Mouse (Mus musculus) lung, embryonic 15.5 days (tissue): ENCODE measurements around the gene Ano9. TPM values are rescaled to one million over a fixed set of nuclear protein-coding genes. Genes with fewer than 3 reads are reported as not detected.

Experiments
- ATAC-seq: fragments of 200-750 bp; cut with Nextera tagmentation; 2 replicates; pipeline ENCODE4 v1.8.0; 2017; ENCODE audit warnings: moderate number of reproducible peaks, borderline replicate concordance; ENCODE audit not compliant: low FRiP score, low TSS enrichment; ENCODE audit errors: extremely low read depth
- H3K27ac ChIP-seq: fragments of 300-500 bp; sonication (generic); 2 replicates; pipeline ENCODE4 v1.5.1; 2015; ENCODE audit warnings: moderate library complexity, mild to moderate bottlenecking, inconsistent platforms
- H3K27me3 ChIP-seq: fragments of 300-500 bp; sonication (generic); 2 replicates; pipeline ENCODE4 v1.6.1; 2015; ENCODE audit warnings: inconsistent platforms
- H3K36me3 ChIP-seq: fragments of 300-500 bp; sonication (generic); 2 replicates; pipeline ENCODE4 v1.6.1; 2015; ENCODE audit warnings: inconsistent platforms
- H3K4me1 ChIP-seq: fragments of 300-500 bp; sonication (generic); 2 replicates; pipeline ENCODE4 v1.6.1; 2015; ENCODE audit warnings: inconsistent platforms
- H3K4me2 ChIP-seq: fragments of 300-500 bp; sonication (generic); 2 replicates; pipeline ENCODE4 v1.6.1; 2015; ENCODE audit warnings: inconsistent platforms, mild to moderate bottlenecking, moderate library complexity
- H3K4me3 ChIP-seq: fragments of 300-500 bp; sonication (generic); 2 replicates; pipeline ENCODE4 v1.5.1; 2015; ENCODE audit warnings: mild to moderate bottlenecking, inconsistent platforms
- H3K9ac ChIP-seq: fragments of 300-500 bp; sonication (generic); 2 replicates; pipeline ENCODE4 v1.6.1; 2015; ENCODE audit warnings: inconsistent platforms
- H3K9me3 ChIP-seq: fragments of 300-500 bp; sonication (generic); 2 replicates; pipeline ENCODE4 v1.6.1; 2016; ENCODE audit warnings: inconsistent platforms
- WGBS: fragments of 180-500 bp; shearing (Covaris S2); methylation state at CpG from one replicate; pipeline ENCODE4 v1.1.7; 2015; 5-methylcytosine and 5-hydroxymethylcytosine counted together
- polyA plus RNA-seq: library from polyadenylated mRNA; unstranded; fragments of >200 nt; fragmentation: Nextera tagmentation; extraction: Ambion mirVana; gene quantifications from 2 replicates; pipeline ENCODE4 v1.2.1, GENCODE M21; 2015

The Ano9 gene
- polyA plus RNA-seq, 1 experiment from 2014 or later, result 6.5 TPM

DNA sequence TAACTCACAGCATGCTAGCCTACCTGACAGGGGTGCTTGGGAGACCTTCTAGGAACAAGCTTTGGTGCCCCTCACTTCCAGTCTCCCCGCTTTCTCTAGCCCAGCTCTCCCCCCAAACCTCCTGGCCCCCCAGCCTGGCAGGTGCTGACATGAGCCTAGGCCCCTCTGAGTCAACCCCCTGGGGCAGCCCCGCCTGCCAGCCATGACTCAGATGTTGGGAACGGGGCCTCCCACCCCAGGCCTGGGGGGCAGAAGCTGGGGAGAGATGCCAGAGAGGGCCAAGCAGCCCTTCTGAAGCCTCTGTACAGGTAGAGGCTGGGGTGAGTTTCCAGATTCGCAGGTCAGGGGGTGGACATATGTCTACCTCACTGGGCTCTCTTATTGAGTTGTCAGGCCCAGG lies 38.7 kb downstream of the Ano9 start:
- Histone ChIP-seq H3K4me3 (no peak overlapping the region), H3K9me3 (no peaks in the 10 kb centered on the region), H3K9ac (no peak overlapping the region), H3K27me3 (0 out of 2 replicates have a peak, but pooled peaks cover 3% of the 10 kb centered on the region), H3K4me2 (no peak overlapping the region; the same call in 1 of the 2 replicates), H3K36me3 (no peaks in the 10 kb centered on the region), H3K4me1 (no peaks in the 10 kb centered on the region), H3K27ac (0 out of 2 replicates have a peak overlapping the region, but pooled peaks have one; percentile 41)
- ATAC-seq, result no peak
- 78% methylated on average over 4 of the region's 4 CpGs for WGBS

DNA sequence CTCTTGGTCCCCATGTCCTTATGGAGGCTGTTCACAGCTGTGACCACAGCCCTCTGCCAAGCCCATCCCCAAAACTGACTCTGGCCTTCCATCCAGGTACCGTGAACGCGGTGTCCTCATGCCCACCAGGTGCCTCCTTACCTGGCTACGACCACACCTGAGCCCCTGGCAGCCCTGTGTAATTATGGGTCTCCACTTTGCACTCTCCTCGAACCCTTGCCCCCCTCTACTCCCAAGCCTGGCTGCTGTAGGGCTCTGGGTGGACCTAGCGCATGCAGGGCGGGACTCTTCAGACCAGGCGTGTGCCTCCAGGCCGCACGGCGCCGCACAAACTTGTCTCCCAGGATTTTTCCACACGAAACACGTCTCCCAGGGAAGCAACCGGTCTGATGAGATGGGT lies 39.8 kb downstream of the Ano9 start, which contains the start of gene Pkp3:
Gene Pkp3 (plus strand): TSS at position 378 of the 400 bp plus-strand sequence.
- ATAC-seq, result no peak
- H3K4me2 ChIP-seq, result no peak within 1 kb of the TSS
- no peaks in the 10 kb centered on the region for H3K36me3 ChIP-seq
- 0 out of 2 replicates have a peak, but pooled peaks cover 3% of the 10 kb centered on the region for H3K27me3 ChIP-seq
- H3K9me3 ChIP-seq, result no peaks in the 10 kb centered on the region
- H3K9ac ChIP-seq, result no peak within 1 kb of the TSS
- no peaks in the 10 kb centered on the region for H3K4me1 ChIP-seq
- 0 out of 2 replicates have a peak within 1 kb of the TSS, but pooled peaks have one; percentile 41 for H3K27ac ChIP-seq
- 84% methylated on average over 15 of the region's 15 CpGs for WGBS
- no peak within 1 kb of the TSS for H3K4me3 ChIP-seq

DNA sequence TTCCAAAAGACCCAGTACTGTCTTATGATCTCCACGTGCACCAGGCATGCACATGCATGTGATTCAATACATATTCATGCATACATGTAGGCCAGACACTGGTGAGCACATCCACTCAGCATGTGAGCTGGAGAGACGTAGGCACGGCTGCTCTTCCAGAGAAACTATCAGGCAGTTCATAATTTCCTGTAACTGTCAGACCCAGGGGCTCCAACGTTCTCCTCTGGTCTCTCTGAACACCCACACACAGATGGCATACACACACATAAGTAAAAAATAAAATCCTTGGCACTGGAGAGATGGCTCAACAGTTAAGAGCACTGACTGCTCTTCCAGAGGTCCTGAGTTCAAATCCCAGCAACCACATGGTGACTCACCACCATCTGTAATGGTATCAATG lies 43.8 kb downstream of the Ano9 start:
- WGBS, result 63% methylated on average over 4 of the region's 4 CpGs
- peaks cover 34% of the 10 kb centered on the region for H3K27me3 ChIP-seq

DNA sequence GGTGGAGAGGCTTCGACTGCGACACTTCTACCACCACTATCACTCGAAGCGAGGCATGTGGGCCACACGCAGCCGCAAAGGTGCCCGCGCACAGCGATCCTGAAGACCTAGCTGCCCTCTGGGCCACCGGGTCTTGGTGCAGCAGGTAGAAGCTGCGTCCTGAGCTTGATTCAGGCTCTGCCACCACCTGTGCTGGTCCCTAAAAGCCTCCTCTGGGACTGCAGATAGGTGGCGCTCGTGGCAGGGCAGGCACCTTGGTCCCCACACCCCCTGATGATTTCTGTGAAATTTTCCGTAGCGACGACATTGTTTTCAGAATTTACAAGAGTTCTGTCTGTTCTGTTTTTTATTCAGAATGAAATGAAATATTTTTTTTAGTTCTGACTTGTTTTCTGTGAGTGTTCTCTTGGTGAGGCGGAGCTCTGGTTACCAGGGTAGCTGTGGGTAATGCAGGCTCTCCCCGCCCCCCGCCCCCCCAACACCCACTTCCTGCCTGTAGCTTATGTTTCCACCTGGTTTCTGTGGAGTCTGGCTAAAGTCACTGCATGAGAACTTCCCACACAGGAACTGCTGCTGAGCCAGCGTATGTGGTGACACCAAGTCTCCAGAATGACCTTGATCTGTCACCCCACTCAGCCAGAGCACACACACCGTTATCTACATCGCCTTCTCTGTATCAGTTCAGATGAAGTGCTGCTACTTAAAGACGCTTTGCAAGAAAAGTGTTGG lies 45.4 kb downstream of the Ano9 start:
- 0 out of 2 replicates have a peak overlapping the region, but pooled peaks have one; percentile 24 for H3K4me2 ChIP-seq
- no peak for ATAC-seq
- H3K9ac ChIP-seq, result no peak overlapping the region
- 19% methylated on average over 23 of the region's 23 CpGs for WGBS
- no peaks in the 10 kb centered on the region for H3K36me3 ChIP-seq
- peaks cover 39% of the 10 kb centered on the region for H3K27me3 ChIP-seq
- H3K9me3 ChIP-seq, result no peaks in the 10 kb centered on the region
- H3K4me3 ChIP-seq, result no peak overlapping the region
- no peak overlapping the region for H3K27ac ChIP-seq
- peaks cover 7% of the 10 kb centered on the region; the same call in 1 of the 2 replicates for H3K4me1 ChIP-seq

More for the DNA sequence above, 43.8 kb downstream of the Ano9 start:
- no peak overlapping the region for H3K27ac ChIP-seq
- no peak overlapping the region for H3K4me3 ChIP-seq
- no peak overlapping the region for H3K9ac ChIP-seq
- no peak for ATAC-seq
- no peak overlapping the region for H3K4me2 ChIP-seq
- H3K36me3 ChIP-seq, result no peaks in the 10 kb centered on the region
- H3K4me1 ChIP-seq, result peaks cover 7% of the 10 kb centered on the region; the same call in 1 of the 2 replicates
- no peaks in the 10 kb centered on the region for H3K9me3 ChIP-seq

DNA sequence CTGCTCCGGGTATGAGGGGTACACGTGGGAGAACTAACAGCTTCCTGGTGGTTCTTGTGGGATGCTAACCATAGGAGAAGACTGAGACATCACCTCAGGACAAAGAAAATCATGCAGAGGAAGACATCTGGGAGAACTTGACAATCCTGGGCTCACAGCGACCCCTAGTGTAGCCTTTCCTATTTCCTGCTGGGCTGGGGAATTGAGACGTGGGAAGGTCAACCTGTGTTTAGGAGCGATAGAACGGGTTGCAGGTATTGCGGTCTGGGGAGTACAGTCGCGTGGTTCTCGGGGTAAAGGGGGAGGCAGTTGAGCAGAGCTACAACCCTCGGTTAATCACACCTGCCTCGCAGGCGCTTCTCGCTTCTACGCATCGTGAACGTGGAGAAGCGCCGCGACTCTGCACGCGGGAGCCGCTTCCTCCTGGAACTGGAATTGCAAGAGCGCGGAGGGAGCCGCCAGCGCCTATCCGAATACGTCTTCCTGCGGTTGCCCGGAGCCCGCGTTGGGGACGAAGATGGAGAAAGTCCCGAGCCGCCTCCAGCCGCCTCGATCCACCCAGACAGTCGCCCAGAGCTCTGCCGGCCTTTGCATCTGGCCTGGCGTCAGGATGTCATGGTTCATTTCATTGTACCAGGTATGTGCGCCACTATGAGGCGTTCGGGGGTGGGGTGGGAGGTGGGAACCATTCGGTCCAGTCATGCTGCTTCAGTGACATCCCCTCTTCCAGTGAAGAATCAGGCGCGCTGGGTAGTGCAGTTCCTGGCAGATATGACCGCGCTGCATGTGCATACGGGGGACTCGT lies 47.3 kb downstream of the Ano9 start:
- Histone ChIP-seq H3K9me3 (no peaks in the 10 kb centered on the region), H3K27ac (no peak overlapping the region), H3K36me3 (no peaks in the 10 kb centered on the region), H3K4me2 (peak overlapping the region; percentile 82), H3K4me3 (peak overlapping the region; percentile 38), H3K4me1 (peaks cover 7% of the 10 kb centered on the region; the same call in 1 of the 2 replicates), H3K9ac (peak overlapping the region; percentile 26; the same call in 1 of the 2 replicates), H3K27me3 (peaks cover 39% of the 10 kb centered on the region)
- WGBS, result under 1% methylated on average over 51 of the region's 51 CpGs
- ATAC-seq, result no peak

DNA sequence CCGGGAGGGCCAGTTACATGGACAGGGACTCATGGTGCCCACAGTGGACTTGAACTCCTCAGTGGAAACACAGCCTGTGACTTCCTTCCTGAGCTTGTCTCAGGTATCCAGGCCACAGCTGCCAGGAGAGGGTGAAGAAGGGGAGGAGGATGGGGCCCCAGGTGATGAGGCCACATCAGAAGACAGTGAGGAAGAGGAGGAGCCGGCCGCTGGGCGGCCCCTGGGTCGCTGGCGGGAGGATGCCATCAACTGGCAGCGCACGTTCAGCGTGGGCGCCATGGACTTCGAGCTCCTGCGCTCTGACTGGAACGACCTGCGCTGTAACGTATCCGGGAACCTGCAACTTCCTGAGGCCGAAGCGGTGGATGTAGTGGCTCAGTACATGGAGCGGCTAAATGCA lies 49.3 kb downstream of the Ano9 start:
- Histone ChIP-seq H3K9ac (no peak overlapping the region), H3K4me3 (no peak overlapping the region), H3K4me2 (no peak overlapping the region), H3K4me1 (peaks cover 7% of the 10 kb centered on the region; the same call in 1 of the 2 replicates), H3K9me3 (no peaks in the 10 kb centered on the region), H3K27me3 (peaks cover 35% of the 10 kb centered on the region), H3K36me3 (peaks cover 3% of the 10 kb centered on the region; the same call in 1 of the 2 replicates), H3K27ac (no peak overlapping the region)
- ATAC-seq, result no peak
- 66% methylated on average over 19 of the region's 19 CpGs for WGBS

DNA sequence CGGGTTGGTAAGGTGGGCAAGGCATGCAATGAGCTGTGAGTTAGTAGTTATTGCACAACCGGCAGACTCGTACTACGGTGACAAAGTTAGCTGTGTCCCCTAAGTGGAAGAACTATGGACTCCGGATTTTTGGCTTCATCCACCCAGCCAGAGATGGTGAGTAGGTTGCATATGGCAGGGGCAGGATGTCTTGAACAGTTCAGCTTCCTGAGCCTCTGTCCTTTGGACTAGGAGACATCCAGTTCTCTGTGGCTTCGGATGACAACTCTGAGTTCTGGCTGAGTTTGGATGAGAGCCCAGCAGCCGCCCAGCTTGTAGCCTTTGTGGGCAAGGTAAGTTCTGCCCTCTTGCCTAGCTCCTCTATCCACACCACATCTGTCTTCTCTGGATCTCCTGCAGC lies 53.0 kb downstream of the Ano9 start:
- H3K9me3 ChIP-seq, result no peaks in the 10 kb centered on the region
- H3K27ac ChIP-seq, result no peak overlapping the region
- H3K27me3 ChIP-seq, result peaks cover 27% of the 10 kb centered on the region
- H3K4me2 ChIP-seq, result no peak overlapping the region
- peaks cover 3% of the 10 kb centered on the region; the same call in 1 of the 2 replicates for H3K36me3 ChIP-seq
- no peak for ATAC-seq
- H3K9ac ChIP-seq, result no peak overlapping the region
- 89% methylated on average over 7 of the region's 7 CpGs for WGBS
- no peak overlapping the region for H3K4me3 ChIP-seq
- peaks cover 17% of the 10 kb centered on the region; the same call in 1 of the 2 replicates for H3K4me1 ChIP-seq

DNA sequence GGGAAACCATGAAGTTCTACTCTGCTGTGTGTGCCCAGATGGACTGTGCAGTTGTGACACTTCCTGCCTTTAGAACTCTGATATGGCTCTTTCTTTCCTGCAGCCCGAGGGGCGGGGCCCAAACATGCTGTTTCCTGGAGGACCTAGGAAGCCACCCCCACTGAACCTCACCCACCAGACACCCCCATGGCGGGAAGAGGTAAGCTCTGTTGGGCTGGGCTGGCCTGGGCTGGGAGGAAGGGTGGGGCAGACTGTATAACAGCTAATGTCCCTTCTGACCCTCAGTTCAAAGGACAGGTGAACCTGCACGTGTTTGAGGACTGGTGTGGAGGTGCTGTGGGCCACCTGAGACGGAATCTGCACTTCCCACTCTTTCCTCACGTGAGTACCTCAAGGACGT lies 53.4 kb downstream of the Ano9 start:
- Histone ChIP-seq H3K4me1 (peaks cover 17% of the 10 kb centered on the region; the same call in 1 of the 2 replicates), H3K9me3 (no peaks in the 10 kb centered on the region), H3K4me3 (no peak overlapping the region), H3K4me2 (no peak overlapping the region), H3K36me3 (peaks cover 3% of the 10 kb centered on the region; the same call in 1 of the 2 replicates), H3K9ac (no peak overlapping the region), H3K27me3 (peaks cover 25% of the 10 kb centered on the region), H3K27ac (no peak overlapping the region)
- 78% methylated on average over 7 of the region's 7 CpGs for WGBS
- ATAC-seq, result no peak

DNA sequence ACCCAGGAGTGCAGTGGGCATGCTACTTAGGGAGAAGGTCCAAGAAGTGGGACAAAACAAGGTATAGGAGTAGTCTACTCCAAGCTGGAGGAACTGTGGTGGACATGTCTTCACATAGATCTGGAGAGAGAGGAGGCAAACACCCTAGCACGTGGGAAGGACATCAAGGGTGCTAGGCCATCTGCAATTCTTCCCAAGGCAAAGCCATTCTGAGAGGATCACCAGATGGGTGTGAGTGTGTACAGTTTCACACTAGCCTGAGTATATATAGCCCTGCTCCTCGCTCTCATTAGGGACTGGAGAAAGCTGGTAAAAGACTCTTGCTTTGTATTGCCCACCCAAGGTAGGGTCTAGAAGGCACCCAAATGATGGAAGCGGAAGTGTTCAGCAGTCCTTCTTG lies 54.3 kb downstream of the Ano9 start:
- Histone ChIP-seq H3K27ac (no peak overlapping the region), H3K36me3 (peaks cover 3% of the 10 kb centered on the region; the same call in 1 of the 2 replicates), H3K4me1 (peaks cover 17% of the 10 kb centered on the region; the same call in 1 of the 2 replicates), H3K4me3 (no peak overlapping the region), H3K27me3 (peaks cover 22% of the 10 kb centered on the region), H3K4me2 (no peak overlapping the region), H3K9ac (no peak overlapping the region), H3K9me3 (no peaks in the 10 kb centered on the region)
- no peak for ATAC-seq
- 88% methylated on average over 3 of the region's 3 CpGs for WGBS

DNA sequence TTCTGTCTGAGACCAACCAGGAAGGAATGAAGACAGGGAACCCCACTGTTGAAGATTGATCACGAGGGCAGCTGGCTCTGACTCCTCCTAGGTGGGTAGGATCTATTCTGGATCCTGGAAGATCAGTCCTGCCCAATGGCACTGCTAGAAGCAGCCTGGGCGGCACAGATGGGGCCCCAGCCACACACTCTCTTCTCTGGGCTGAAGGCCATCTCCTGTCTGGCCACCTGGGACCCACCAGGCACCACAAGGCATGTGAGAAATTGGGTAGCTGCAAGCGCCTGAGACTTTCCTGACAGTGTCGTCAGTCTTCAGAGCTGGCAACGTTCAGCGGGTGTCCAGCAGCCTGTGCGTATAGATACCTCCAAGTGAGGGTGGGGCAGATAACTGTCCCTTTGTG lies 55.1 kb downstream of the Ano9 start:
- no peak overlapping the region for H3K27ac ChIP-seq
- H3K36me3 ChIP-seq, result peaks cover 3% of the 10 kb centered on the region; the same call in 1 of the 2 replicates
- no peaks in the 10 kb centered on the region for H3K9me3 ChIP-seq
- 72% methylated on average over 7 of the region's 7 CpGs for WGBS
- no peak for ATAC-seq
- no peak overlapping the region for H3K4me3 ChIP-seq
- H3K9ac ChIP-seq, result no peak overlapping the region
- H3K4me2 ChIP-seq, result no peak overlapping the region
- H3K4me1 ChIP-seq, result peaks cover 17% of the 10 kb centered on the region; the same call in 1 of the 2 replicates
- H3K27me3 ChIP-seq, result peaks cover 21% of the 10 kb centered on the region

DNA sequence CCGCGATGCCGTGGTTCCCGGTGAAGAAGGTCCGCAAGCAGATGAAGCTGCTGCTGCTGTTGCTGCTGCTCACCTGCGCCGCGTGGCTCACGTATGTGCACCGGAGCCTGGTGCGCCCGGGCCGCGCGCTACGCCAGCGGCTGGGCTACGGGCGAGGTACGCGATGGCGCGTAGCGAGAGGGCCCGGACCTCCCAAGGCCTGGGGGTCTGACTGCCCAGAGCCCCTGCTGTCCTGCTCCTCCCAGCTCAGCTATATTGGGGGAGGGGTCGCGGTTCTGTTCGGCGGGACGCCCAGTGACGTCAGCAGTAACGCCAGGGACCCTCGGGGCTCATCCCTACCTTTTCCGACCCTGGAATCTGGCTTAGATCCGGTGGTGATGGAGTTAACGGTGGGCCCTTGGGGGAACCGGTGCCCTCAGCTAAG lies 56.3 kb downstream of the Ano9 start:
- peaks cover 3% of the 10 kb centered on the region; the same call in 1 of the 2 replicates for H3K36me3 ChIP-seq
- H3K27ac ChIP-seq, result no peak overlapping the region
- peak; percentile 48; the same call in 1 of the 2 replicates for ATAC-seq
- peak overlapping the region; percentile 60 for H3K4me3 ChIP-seq
- H3K9me3 ChIP-seq, result no peaks in the 10 kb centered on the region
- peaks cover 21% of the 10 kb centered on the region for H3K27me3 ChIP-seq
- H3K4me1 ChIP-seq, result peaks cover 17% of the 10 kb centered on the region; the same call in 1 of the 2 replicates
- peak overlapping the region; percentile 96 for H3K4me2 ChIP-seq
- WGBS, result under 1% methylated on average over 29 of the region's 37 CpGs
- peak overlapping the region; percentile 51 for H3K9ac ChIP-seq
